Mouse (Mus musculus) limb, embryonic 15.5 days (tissue): ENCODE results near the gene Olfr657. TPM values are rescaled to one million over a fixed set of nuclear protein-coding genes. Genes with fewer than 3 reads are reported as not detected.
A peak's percentile ranks its signal among the peaks of the same experiment; 100 is the strongest.

Experiments used
- ATAC-seq: fragments of 200-750 bp; cut with Nextera tagmentation; 2 replicates; pipeline ENCODE4 v1.8.0; 2017; ENCODE audit warnings: low read depth, moderate TSS enrichment; ENCODE audit not compliant: insufficient number of reproducible peaks, low FRiP score, low TSS enrichment
- H3K27ac ChIP-seq: fragments of 300-500 bp; sonication (generic); 2 replicates; pipeline ENCODE4 v1.5.1; 2015; ENCODE audit warnings: moderate library complexity, mild to moderate bottlenecking, inconsistent platforms
- H3K27me3 ChIP-seq: fragments of 300-500 bp; sonication (generic); 2 replicates; pipeline ENCODE4 v1.6.1; 2015; ENCODE audit warnings: inconsistent platforms
- H3K36me3 ChIP-seq: fragments of 300-500 bp; sonication (generic); 2 replicates; pipeline ENCODE4 v1.6.1; 2015; ENCODE audit warnings: inconsistent platforms
- H3K4me1 ChIP-seq: fragments of 300-500 bp; sonication (generic); 2 replicates; pipeline ENCODE4 v1.6.1; 2015; ENCODE audit warnings: inconsistent platforms
- H3K4me2 ChIP-seq: fragments of 300-500 bp; sonication (generic); 2 replicates; pipeline ENCODE4 v1.6.1; 2015; ENCODE audit warnings: mild to moderate bottlenecking, inconsistent platforms
- H3K4me3 ChIP-seq: fragments of 300-500 bp; sonication (generic); 2 replicates; pipeline ENCODE4 v1.5.1; 2015; ENCODE audit warnings: mild to moderate bottlenecking, inconsistent platforms
- H3K9ac ChIP-seq: fragments of 300-500 bp; sonication (generic); 2 replicates; pipeline ENCODE4 v1.6.1; 2015; ENCODE audit warnings: inconsistent platforms
- H3K9me3 ChIP-seq: fragments of 300-500 bp; sonication (generic); 2 replicates; pipeline ENCODE4 v1.6.1; 2016; ENCODE audit warnings: inconsistent platforms
- WGBS: fragments of 180-500 bp; shearing (Covaris S2); methylation state at CpG from one replicate; pipeline ENCODE4 v1.1.7; 2015; 5-methylcytosine and 5-hydroxymethylcytosine counted together
- polyA plus RNA-seq: library from polyadenylated mRNA; unstranded; fragments of >200 nt; fragmentation: Nextera tagmentation; extraction: Ambion mirVana; gene quantifications from 2 replicates; pipeline ENCODE4 v1.2.1, GENCODE M21; 2015

Gene Olfr657
- polyA plus RNA-seq, result not detected in 2 replicates

- H3K4me1 ChIP-seq, result no peaks in the 10 kb centered on the region
- H3K9ac ChIP-seq, result no peak within 1 kb of the TSS
- H3K4me2 ChIP-seq, result no peak within 1 kb of the TSS
- H3K27me3 ChIP-seq, result no peaks in the 10 kb centered on the region
- no peak within 1 kb of the TSS for H3K4me3 ChIP-seq
- H3K27ac ChIP-seq, result no peak within 1 kb of the TSS
- H3K9me3 ChIP-seq, result no peaks in the 10 kb centered on the region
- H3K36me3 ChIP-seq, result no peaks in the 10 kb centered on the region
- no peak for ATAC-seq
These were observed at the start of gene Olfr657 for GRCm38 (mm10) chr7:104624494-104624893. Gene Olfr657 (plus strand): TSS chr7:104624794.

- no peak for ATAC-seq
- Histone ChIP-seq H3K9me3 (no peaks in the 10 kb centered on the region), H3K27ac (no peak within 1 kb of the TSS), H3K4me2 (no peak within 1 kb of the TSS), H3K4me3 (no peak within 1 kb of the TSS), H3K27me3 (no peaks in the 10 kb centered on the region), H3K4me1 (no peaks in the 10 kb centered on the region), H3K36me3 (no peaks in the 10 kb centered on the region), H3K9ac (no peak within 1 kb of the TSS)
- 66% methylated on average over 2 of the region's 2 CpGs for WGBS
These were observed 47.6 kb upstream of the Olfr657 start, which contains the start of gene Olfr653 for GRCm38 (mm10) chr7:104577014-104577413. Gene Olfr653 (plus strand): TSS chr7:104577314.

- H3K36me3 ChIP-seq, result no peaks in the 10 kb centered on the region
- no peaks in the 10 kb centered on the region for H3K4me1 ChIP-seq
- no peaks in the 10 kb centered on the region for H3K9me3 ChIP-seq
- WGBS, result 88% methylated on average over 4 of the region's 4 CpGs
- no peak overlapping the region for H3K4me3 ChIP-seq
- no peak overlapping the region for H3K4me2 ChIP-seq
- H3K9ac ChIP-seq, result no peak overlapping the region
- H3K27me3 ChIP-seq, result no peaks in the 10 kb centered on the region
- no peak overlapping the region for H3K27ac ChIP-seq
- ATAC-seq, result no peak
These were observed 43.7 kb upstream of the Olfr657 start for GRCm38 (mm10) chr7:104580846-104581245.

GRCm38 (mm10) chr7:104581429-104581828 is 43.2 kb upstream of the Olfr657 start:
- 83% methylated on average over 4 of the region's 4 CpGs for WGBS
- Histone ChIP-seq H3K9ac (no peak overlapping the region), H3K27me3 (no peaks in the 10 kb centered on the region), H3K9me3 (no peaks in the 10 kb centered on the region), H3K4me1 (no peaks in the 10 kb centered on the region), H3K4me2 (no peak overlapping the region), H3K4me3 (no peak overlapping the region), H3K36me3 (no peaks in the 10 kb centered on the region), H3K27ac (no peak overlapping the region)
- ATAC-seq, result no peak

GRCm38 (mm10) chr7:104586725-104587124 is 37.9 kb upstream of the Olfr657 start, which contains the start of gene Olfr654:
Gene Olfr654 (plus strand): TSS chr7:104587025.
- Histone ChIP-seq H3K9ac (no peak within 1 kb of the TSS), H3K9me3 (no peaks in the 10 kb centered on the region), H3K36me3 (no peaks in the 10 kb centered on the region), H3K4me2 (no peak within 1 kb of the TSS), H3K27me3 (no peaks in the 10 kb centered on the region), H3K4me3 (no peak within 1 kb of the TSS), H3K4me1 (no peaks in the 10 kb centered on the region), H3K27ac (no peak within 1 kb of the TSS)
- 81% methylated on average over 4 of the region's 4 CpGs for WGBS
- ATAC-seq, result no peak

GRCm38 (mm10) chr7:104588274-104588673 is 36.3 kb upstream of the Olfr657 start:
- ATAC-seq, result no peak
- H3K27ac ChIP-seq, result no peak overlapping the region
- no peaks in the 10 kb centered on the region for H3K36me3 ChIP-seq
- no peaks in the 10 kb centered on the region for H3K27me3 ChIP-seq
- no peak overlapping the region for H3K4me2 ChIP-seq
- no peak overlapping the region for H3K9ac ChIP-seq
- no peaks in the 10 kb centered on the region for H3K4me1 ChIP-seq
- no peak overlapping the region for H3K4me3 ChIP-seq
- H3K9me3 ChIP-seq, result no peaks in the 10 kb centered on the region
- WGBS, result 84% methylated on average over 5 of the region's 5 CpGs

GRCm38 (mm10) chr7:104601679-104602078 is 22.9 kb upstream of the Olfr657 start, which contains the start of gene Olfr655:
Gene Olfr655 (minus strand): TSS chr7:104601779.
- WGBS, result 85% methylated on average over 2 of the region's 2 CpGs
- Histone ChIP-seq H3K4me1 (no peaks in the 10 kb centered on the region), H3K9ac (no peak within 1 kb of the TSS), H3K36me3 (no peaks in the 10 kb centered on the region), H3K4me3 (no peak within 1 kb of the TSS), H3K9me3 (no peaks in the 10 kb centered on the region), H3K27me3 (no peaks in the 10 kb centered on the region), H3K27ac (no peak within 1 kb of the TSS), H3K4me2 (no peak within 1 kb of the TSS)
- no peak for ATAC-seq

GRCm38 (mm10) chr7:104603173-104603572 is 21.4 kb upstream of the Olfr657 start:
- ATAC-seq, result no peak
- Histone ChIP-seq H3K4me2 (no peak overlapping the region), H3K4me3 (no peak overlapping the region), H3K9ac (no peak overlapping the region), H3K27me3 (no peaks in the 10 kb centered on the region), H3K9me3 (no peaks in the 10 kb centered on the region), H3K4me1 (no peaks in the 10 kb centered on the region), H3K36me3 (no peaks in the 10 kb centered on the region), H3K27ac (no peak overlapping the region)
- 6% methylated on average over 3 of the region's 3 CpGs for WGBS

GRCm38 (mm10) chr7:104604727-104605126 is 19.9 kb upstream of the Olfr657 start:
- Histone ChIP-seq H3K4me3 (no peak overlapping the region), H3K27me3 (no peaks in the 10 kb centered on the region), H3K9me3 (no peaks in the 10 kb centered on the region), H3K9ac (no peak overlapping the region), H3K27ac (no peak overlapping the region), H3K4me2 (no peak overlapping the region), H3K4me1 (no peaks in the 10 kb centered on the region), H3K36me3 (no peaks in the 10 kb centered on the region)
- ATAC-seq, result no peak

GRCm38 (mm10) chr7:104613655-104614054 is 10.9 kb upstream of the Olfr657 start, which contains the start of gene Olfr656:
Gene Olfr656 (plus strand): TSS chr7:104613955.
- no peaks in the 10 kb centered on the region for H3K9me3 ChIP-seq
- ATAC-seq, result no peak
- H3K36me3 ChIP-seq, result no peaks in the 10 kb centered on the region

GRCm38 (mm10) chr7:104646841-104647482 is 22.4 kb downstream of the Olfr657 start, which contains the start of gene Olfr658:
Gene Olfr658 (minus strand): TSS chr7:104647305.
- 23% methylated on average over 20 of the region's 22 CpGs for WGBS
- ATAC-seq, result no peak
- Histone ChIP-seq H3K9ac (no peak within 1 kb of the TSS), H3K4me2 (peak within 1 kb of the TSS; percentile 22; the same call in 1 of the 2 replicates), H3K27ac (no peak within 1 kb of the TSS), H3K9me3 (no peaks in the 10 kb centered on the region), H3K27me3 (no peaks in the 10 kb centered on the region), H3K4me3 (no peak within 1 kb of the TSS), H3K36me3 (no peaks in the 10 kb centered on the region), H3K4me1 (no peaks in the 10 kb centered on the region)

More at GRCm38 (mm10) chr7:104613655-104614054, 10.9 kb upstream of the Olfr657 start, which contains the start of gene Olfr656:
- no peak within 1 kb of the TSS for H3K4me3 ChIP-seq
- H3K4me2 ChIP-seq, result no peak within 1 kb of the TSS
- no peak within 1 kb of the TSS for H3K9ac ChIP-seq
- no peaks in the 10 kb centered on the region for H3K27me3 ChIP-seq
- H3K4me1 ChIP-seq, result no peaks in the 10 kb centered on the region
- 82% methylated on average over 4 of the region's 4 CpGs for WGBS
- no peak within 1 kb of the TSS for H3K27ac ChIP-seq

GRCm38 (mm10) chr7:104666453-104666852 is 41.9 kb downstream of the Olfr657 start, which contains the start of gene Olfr659:
Gene Olfr659 (plus strand): TSS chr7:104666753.
- Histone ChIP-seq H3K4me3 (no peak within 1 kb of the TSS), H3K9me3 (no peaks in the 10 kb centered on the region), H3K27me3 (no peaks in the 10 kb centered on the region), H3K27ac (no peak within 1 kb of the TSS), H3K4me1 (no peaks in the 10 kb centered on the region), H3K36me3 (no peaks in the 10 kb centered on the region), H3K9ac (no peak within 1 kb of the TSS), H3K4me2 (no peak within 1 kb of the TSS)
- no peak for ATAC-seq
- 77% methylated on average over 3 of the region's 3 CpGs for WGBS
